Mouse (Mus musculus) brain, embryonic 14.5 days (tissue): ENCODE measurements at regions not wholly inside any gene's neighbourhood (a gene's known extent, or its start where the extent isn't known, plus 50 kb on each side); places are given as distances from the start of the nearest gene placed in this dataset.

Experiments
- CTCF ChIP-seq: fragments of 200-500 bp; IDR thresholded peaks from 2 replicates; pipeline ENCODE4 v1.5.1; 2012; ENCODE audit warnings: inconsistent platforms, mild to moderate bottlenecking, moderate library complexity, borderline replicate concordance; ENCODE audit not compliant: insufficient read depth, insufficient read length; ENCODE audit errors: extremely low read depth
- POLR2A ChIP-seq: fragments of 200-500 bp; IDR thresholded peaks from 2 replicates; pipeline ENCODE4 v1.6.1; 2012; ENCODE audit warnings: mild to moderate bottlenecking, inconsistent platforms, borderline replicate concordance; ENCODE audit not compliant: poor library complexity, insufficient read depth, insufficient read length, severe bottlenecking; ENCODE audit errors: extremely low read depth

- TF ChIP-seq POLR2A = no peak
- no peak for TF ChIP-seq CTCF
Observed at GRCm38 (mm10) chr9:85970076-85970475, 127.9 kb downstream of the Tpbg start.
